Mouse (Mus musculus): ENCODE results near the gene Mad1l1.

DNA sequence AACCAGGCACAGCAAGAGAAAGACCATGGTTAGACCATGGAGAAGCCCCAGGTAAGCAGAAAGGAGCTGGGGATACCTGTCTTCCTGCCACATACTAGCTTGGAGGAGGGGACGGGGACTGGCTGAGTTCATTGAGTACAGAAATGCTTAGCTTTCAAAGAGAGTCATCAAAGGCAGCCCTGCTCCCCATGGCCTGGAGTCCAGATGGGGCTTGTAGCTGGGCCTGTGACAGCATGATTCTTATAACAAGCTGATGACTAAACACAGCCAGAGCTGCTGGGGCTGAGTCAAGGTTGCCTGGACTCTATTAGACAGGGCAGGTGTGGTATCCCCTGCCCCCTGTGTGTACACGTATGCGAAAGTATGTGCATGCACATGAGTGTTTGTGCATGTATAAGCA is 242.9 kb downstream of the Mad1l1 start:
- TF ChIP-seq POLR2A (IDR thresholded peaks at IDR 0.05; ENCODE audit: borderline replicate concordance, control insufficient read depth, low read depth, low read length), result no peak
- no peak for TF ChIP-seq CTCF (IDR thresholded peaks at IDR 0.05; ENCODE audit: control insufficient read depth, insufficient read depth, low read length)

Measured in bone marrow, adult 2 months (tissue).